Mouse (Mus musculus) limb, embryonic 13.5 days (tissue): ENCODE measurements around the gene Kif3b. TPM values are rescaled to one million over a fixed set of nuclear protein-coding genes. Genes with fewer than 3 reads are reported as not detected.
"Not testable (repeated sequence)": the region's sequence is repeated elsewhere in the genome, so short reads cannot be mapped to it uniquely, and the experiment has no call there.

Experiments
- ATAC-seq: fragments of 200-750 bp; cut with Nextera tagmentation; 2 replicates; pipeline ENCODE4 v1.8.0; 2017; ENCODE audit warnings: low read depth, moderate number of reproducible peaks, moderate TSS enrichment; ENCODE audit not compliant: low FRiP score
- H3K27ac ChIP-seq: fragments of 300-500 bp; sonication (generic); 2 replicates; pipeline ENCODE4 v1.5.1; 2015; ENCODE audit warnings: inconsistent platforms, mild to moderate bottlenecking, moderate library complexity
- H3K27me3 ChIP-seq: fragments of 300-500 bp; sonication (generic); 2 replicates; pipeline ENCODE4 v1.6.1; 2015; ENCODE audit warnings: mild to moderate bottlenecking, inconsistent platforms
- H3K36me3 ChIP-seq: fragments of 300-500 bp; sonication (generic); 2 replicates; pipeline ENCODE4 v1.6.1; 2015; ENCODE audit warnings: inconsistent platforms, mild to moderate bottlenecking, moderate library complexity
- H3K4me1 ChIP-seq: fragments of 300-500 bp; sonication (generic); 2 replicates; pipeline ENCODE4 v1.6.1; 2015; ENCODE audit warnings: inconsistent platforms
- H3K4me2 ChIP-seq: fragments of 300-500 bp; sonication (generic); replicated peaks from 2 replicates; pipeline ENCODE4 v1.6.1; 2015; ENCODE audit warnings: inconsistent platforms, mild to moderate bottlenecking, moderate library complexity
- H3K4me3 ChIP-seq: fragments of 300-500 bp; sonication (generic); 2 replicates; pipeline ENCODE4 v1.5.1; 2015; ENCODE audit warnings: moderate library complexity, mild to moderate bottlenecking, inconsistent platforms
- H3K9ac ChIP-seq: fragments of 300-500 bp; sonication (generic); 2 replicates; pipeline ENCODE4 v1.6.1; 2015; ENCODE audit warnings: mild to moderate bottlenecking, inconsistent platforms
- H3K9me3 ChIP-seq: fragments of 300-500 bp; sonication (generic); 2 replicates; pipeline ENCODE4 v1.6.1; 2016; ENCODE audit warnings: inconsistent platforms
- WGBS: fragments of 180-500 bp; shearing (Covaris S2); methylation state at CpG from one replicate; pipeline ENCODE4 v1.1.7; 2015; 5-methylcytosine and 5-hydroxymethylcytosine counted together
- polyA plus RNA-seq: library from polyadenylated mRNA; unstranded; fragments of >200 nt; fragmentation: Nextera tagmentation; extraction: Ambion mirVana; gene quantifications from 2 replicates; pipeline ENCODE4 v1.2.1, GENCODE M21; 2015

Gene Kif3b
- polyA plus RNA-seq, 1 experiment from 2014 or later: 6.3 TPM

DNA sequence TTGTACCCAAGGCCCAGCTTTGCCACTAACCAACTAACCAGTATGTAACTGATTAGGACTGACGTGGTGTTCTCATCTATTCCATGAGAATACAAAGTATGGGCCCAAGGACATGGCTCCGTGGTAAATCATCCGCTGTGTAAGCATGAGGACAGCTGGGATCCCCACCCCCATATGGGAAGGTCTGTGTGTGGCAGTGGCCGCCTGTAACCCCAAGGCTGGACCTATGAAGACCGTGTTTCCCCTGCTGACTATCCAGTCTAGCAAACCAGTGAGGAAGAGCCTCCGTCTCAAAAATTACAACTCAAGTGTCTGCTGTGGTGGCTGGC lies 16.3 kb upstream of the Kif3b start:
- Histone ChIP-seq H3K4me3 (no peak overlapping the region), H3K4me1 (peaks cover 8% of the 10 kb centered on the region), H3K9ac (no peak overlapping the region), H3K9me3 (no peaks in the 10 kb centered on the region), H3K36me3 (no peaks in the 10 kb centered on the region), H3K27ac (no peak overlapping the region), H3K27me3 (no peaks in the 10 kb centered on the region), H3K4me2 (no peak overlapping the region)
- 74% methylated on average over 6 of the region's 6 CpGs for whole genome bisulfite sequencing
- no peak for ATAC-seq

DNA sequence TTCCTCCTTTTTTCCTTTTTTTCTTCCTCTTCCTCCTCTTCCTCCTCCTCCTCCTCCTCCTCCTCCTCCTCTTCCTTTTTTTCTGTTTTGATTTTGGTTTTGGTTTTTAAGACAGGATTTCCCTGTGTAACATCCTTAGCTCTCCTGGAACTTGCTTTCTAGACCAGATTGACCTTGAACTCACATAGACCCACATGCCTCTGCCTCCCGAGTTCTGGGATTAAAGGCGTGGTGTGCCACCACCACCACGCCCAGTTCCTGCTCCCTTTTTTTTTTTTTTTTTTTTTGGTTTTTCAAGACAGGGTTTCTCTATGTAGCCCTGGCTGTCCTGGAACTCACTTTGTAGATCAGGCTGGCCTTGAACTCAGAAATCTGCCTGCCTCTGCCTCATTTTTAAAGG lies 15.6 kb upstream of the Kif3b start:
- not testable (repeated sequence) for H3K9ac ChIP-seq, H3K4me3 ChIP-seq, H3K36me3 ChIP-seq, H3K27me3 ChIP-seq, H3K4me2 ChIP-seq, H3K9me3 ChIP-seq, H3K4me1 ChIP-seq, H3K27ac ChIP-seq, ATAC-seq
- 84% methylated on average over 3 of the region's 3 CpGs for WGBS

DNA sequence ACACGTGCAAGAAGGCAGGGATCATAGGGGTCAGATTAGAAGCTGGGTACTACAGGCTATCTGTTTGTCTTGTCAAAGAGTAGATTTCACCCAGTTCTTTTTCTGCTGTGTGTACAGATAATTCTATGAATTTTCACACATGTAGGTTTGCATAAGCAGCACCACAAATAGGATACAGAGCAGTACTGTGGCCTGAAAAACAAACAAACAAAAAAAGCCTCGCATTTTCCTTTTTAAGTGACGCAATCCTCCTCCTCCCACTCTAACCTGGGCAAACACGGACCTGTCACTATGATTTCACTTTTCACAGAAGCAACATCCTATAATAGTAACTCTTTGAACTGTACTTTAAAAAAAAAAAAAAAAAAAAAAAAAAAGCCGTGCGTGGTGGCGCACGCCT lies 14.8 kb upstream of the Kif3b start:
- Histone ChIP-seq H3K4me1 (0 out of 2 replicates have a peak, but pooled peaks cover 7% of the 10 kb centered on the region), H3K36me3 (no peaks in the 10 kb centered on the region), H3K9me3 (no peaks in the 10 kb centered on the region), H3K9ac (no peak overlapping the region), H3K4me3 (no peak overlapping the region), H3K27ac (no peak overlapping the region), H3K4me2 (no peak overlapping the region), H3K27me3 (no peaks in the 10 kb centered on the region)
- 86% methylated on average over 8 of the region's 8 CpGs for WGBS
- no peak for ATAC-seq

DNA sequence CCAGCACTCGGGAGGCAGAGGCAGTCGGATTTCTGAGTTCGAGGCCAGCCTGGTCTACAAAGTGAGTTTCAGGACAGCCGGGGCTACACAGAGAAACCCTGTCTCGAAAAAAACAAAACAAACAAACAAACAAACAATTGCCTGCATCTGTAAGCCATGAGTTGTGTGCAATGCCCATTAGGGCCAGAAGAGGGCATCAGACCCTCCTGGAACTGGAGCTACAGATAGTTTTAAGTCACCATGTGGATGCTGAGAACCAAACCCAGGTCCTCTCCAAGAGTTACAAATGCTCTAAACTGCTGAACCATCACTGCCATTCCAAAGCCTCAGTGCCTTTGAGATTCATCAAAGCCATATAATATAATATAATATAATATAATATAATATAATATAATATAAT lies 14.4 kb upstream of the Kif3b start:
- not testable (repeated sequence) for H3K9ac ChIP-seq, H3K4me3 ChIP-seq, H3K9me3 ChIP-seq, H3K27ac ChIP-seq, H3K4me1 ChIP-seq, H3K27me3 ChIP-seq, H3K36me3 ChIP-seq, H3K4me2 ChIP-seq, ATAC-seq
- 93% methylated on average over 5 of the region's 5 CpGs for WGBS

DNA sequence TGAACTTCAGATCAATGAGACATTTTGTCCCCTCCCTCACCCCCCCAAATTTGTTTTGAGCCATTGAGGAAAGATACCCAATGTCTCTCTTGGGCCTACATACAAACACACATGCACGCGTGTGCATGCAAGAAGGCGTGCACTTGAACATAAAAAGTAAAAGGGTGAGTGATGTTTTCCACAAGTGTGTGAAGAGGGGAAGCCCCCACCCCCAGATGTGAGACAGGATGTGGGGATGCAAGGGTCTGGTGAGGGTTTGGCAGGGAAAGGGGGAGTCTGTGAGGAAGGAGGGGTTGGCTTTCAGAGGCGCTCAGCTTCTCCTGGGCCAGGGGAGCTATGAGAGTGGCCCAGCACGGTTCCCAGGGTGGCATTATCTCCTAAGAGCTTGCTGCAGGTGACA lies 12.9 kb upstream of the Kif3b start:
- no peaks in the 10 kb centered on the region for H3K27me3 ChIP-seq
- H3K4me2 ChIP-seq: no peak overlapping the region
- H3K27ac ChIP-seq: no peak overlapping the region
- ATAC-seq: no peak
- 87% methylated on average over 5 of the region's 5 CpGs for WGBS
- H3K9me3 ChIP-seq: no peaks in the 10 kb centered on the region
- no peak overlapping the region for H3K9ac ChIP-seq
- 0 out of 2 replicates have a peak, but pooled peaks cover 2% of the 10 kb centered on the region for H3K4me1 ChIP-seq
- no peaks in the 10 kb centered on the region for H3K36me3 ChIP-seq
- no peak overlapping the region for H3K4me3 ChIP-seq

DNA sequence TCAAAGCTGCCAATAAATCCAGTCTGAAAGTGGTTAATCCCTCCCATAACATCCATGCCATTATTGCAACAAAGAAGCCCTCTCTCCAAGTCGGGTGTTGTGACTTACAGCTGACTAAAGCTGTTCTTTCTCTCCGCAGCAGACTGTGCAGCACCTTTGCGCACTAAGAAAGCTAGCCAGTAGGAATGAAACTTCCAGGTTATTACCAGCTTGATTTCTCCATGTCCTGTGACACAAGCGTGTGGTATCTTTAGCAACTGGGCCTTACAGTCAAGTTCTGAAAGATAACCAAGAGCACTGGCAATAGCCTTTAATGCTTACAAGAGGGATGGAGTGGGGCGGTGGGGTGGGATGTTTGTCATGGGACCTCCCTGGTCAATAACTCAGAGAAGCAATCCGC lies 7.3 kb upstream of the Kif3b start:
- Histone ChIP-seq H3K9ac (no peak overlapping the region), H3K4me1 (peaks cover 5% of the 10 kb centered on the region; the same call in 1 of the 2 replicates), H3K9me3 (no peaks in the 10 kb centered on the region), H3K36me3 (no peaks in the 10 kb centered on the region), H3K27me3 (no peaks in the 10 kb centered on the region), H3K4me3 (no peak overlapping the region), H3K4me2 (no peak overlapping the region), H3K27ac (no peak overlapping the region)
- 79% methylated on average over 6 of the region's 6 CpGs for WGBS
- no peak for ATAC-seq

DNA sequence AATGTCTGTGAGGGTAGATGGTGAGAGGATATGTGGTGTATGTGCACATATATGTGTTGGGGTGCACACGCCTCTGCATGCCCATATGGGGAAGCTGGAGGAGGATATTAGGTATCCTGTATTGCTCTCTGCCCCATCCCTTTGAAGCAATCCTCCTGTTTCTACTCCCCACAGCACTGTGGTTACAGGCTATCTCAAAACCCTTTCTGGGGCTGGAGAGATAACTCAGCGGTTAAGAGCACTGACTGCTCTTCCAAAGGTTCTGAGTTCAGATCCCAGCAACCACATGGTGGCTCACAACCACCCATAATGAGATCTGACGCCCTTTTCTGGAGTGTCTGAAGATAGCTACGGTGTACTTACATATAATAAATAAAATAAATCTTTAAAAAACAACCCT lies 4.7 kb upstream of the Kif3b start:
- Histone ChIP-seq H3K27ac (no peak overlapping the region), H3K4me3 (no peak overlapping the region), H3K4me2 (no peak overlapping the region), H3K9ac (no peak overlapping the region), H3K36me3 (no peaks in the 10 kb centered on the region), H3K4me1 (peaks cover 5% of the 10 kb centered on the region; the same call in 1 of the 2 replicates), H3K27me3 (no peaks in the 10 kb centered on the region), H3K9me3 (no peaks in the 10 kb centered on the region)
- 84% methylated on average over 4 of the region's 4 CpGs for WGBS
- no peak for ATAC-seq

DNA sequence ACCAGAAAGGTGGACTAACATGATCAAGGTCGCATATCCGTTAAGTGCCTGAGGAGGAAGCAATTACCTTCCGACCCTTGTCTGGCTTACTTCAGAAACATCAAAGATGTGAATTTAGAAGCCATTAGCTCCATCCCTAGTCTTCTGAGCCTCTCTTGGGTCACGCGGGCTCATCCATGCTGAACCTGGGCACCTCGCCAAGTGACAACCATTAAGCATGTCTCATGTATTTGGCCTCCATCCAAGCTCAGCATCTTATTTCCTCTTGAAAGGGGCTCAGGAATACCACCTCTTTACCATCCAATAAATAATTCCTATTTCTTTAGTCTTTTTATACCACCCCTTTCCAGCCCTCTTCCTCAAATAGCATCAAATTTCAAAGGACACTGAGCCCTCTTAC lies 3.4 kb upstream of the Kif3b start:
- Histone ChIP-seq H3K27me3 (no peaks in the 10 kb centered on the region), H3K27ac (no peak overlapping the region), H3K4me2 (no peak overlapping the region), H3K9me3 (no peaks in the 10 kb centered on the region), H3K4me3 (no peak overlapping the region), H3K4me1 (peaks cover 17% of the 10 kb centered on the region), H3K9ac (no peak overlapping the region), H3K36me3 (no peaks in the 10 kb centered on the region)
- 21% methylated on average over 6 of the region's 6 CpGs for WGBS
- no peak for ATAC-seq

DNA sequence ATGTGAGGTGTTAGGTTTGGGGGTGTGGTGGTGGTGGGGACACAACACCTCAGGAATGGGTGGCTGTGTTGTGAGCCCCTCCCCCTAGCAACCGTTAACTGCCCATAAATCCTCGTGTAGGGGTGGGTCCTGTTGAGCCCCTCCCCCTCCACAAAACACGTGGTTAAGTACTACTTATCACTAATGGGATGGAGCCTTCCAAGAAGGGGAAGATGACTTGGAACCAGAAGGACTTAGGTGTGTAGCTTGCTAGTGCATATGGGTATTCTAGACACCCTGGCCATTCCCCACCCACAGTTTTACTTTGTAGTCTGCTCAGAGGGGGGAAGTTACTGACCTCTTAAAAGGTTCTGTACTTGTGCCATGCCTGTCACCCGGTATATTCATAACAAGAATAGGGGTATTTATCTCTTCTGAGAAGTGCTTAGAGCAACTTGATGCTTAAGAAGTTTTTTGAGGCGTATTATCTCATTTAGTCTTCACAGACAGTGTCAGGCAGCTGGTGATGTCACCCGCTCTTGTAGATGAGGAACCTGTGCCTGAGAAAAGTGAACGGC lies 1.2 kb downstream of the Kif3b start:
- 48% methylated on average over 7 of the region's 7 CpGs for WGBS
- Histone ChIP-seq H3K4me2 (peak overlapping the region; percentile 92), H3K9me3 (no peaks in the 10 kb centered on the region), H3K4me1 (peaks cover 17% of the 10 kb centered on the region), H3K36me3 (no peaks in the 10 kb centered on the region), H3K27ac (no peak overlapping the region), H3K4me3 (peak overlapping the region; percentile 99), H3K27me3 (no peaks in the 10 kb centered on the region), H3K9ac (peak overlapping the region; percentile 90)
- no peak for ATAC-seq

DNA sequence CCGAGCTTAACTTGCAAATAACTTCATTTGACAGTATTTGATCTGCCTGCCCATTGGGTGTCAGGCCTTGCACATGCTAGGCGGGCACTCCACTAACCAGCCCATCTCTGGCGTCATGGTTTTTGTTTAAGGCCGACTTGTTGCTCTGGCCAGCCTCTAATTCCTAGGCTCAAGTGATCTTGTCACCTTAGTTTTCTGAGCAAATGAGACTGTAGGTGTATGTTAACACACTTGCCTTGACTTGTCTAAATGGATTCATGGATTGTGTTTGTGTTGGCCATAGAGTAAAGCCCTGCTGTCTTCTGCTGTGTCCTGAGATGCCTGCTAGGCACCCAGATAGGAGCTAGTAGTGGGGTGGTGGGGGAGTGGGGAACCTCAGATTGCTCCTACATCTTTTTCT lies 4.0 kb downstream of the Kif3b start:
- Histone ChIP-seq H3K36me3 (no peaks in the 10 kb centered on the region), H3K27me3 (no peaks in the 10 kb centered on the region), H3K9me3 (no peaks in the 10 kb centered on the region), H3K9ac (no peak overlapping the region), H3K4me1 (peaks cover 12% of the 10 kb centered on the region), H3K4me3 (no peak overlapping the region), H3K27ac (no peak overlapping the region), H3K4me2 (no peak overlapping the region)
- no peak for ATAC-seq
- WGBS: 88% methylated on average over 4 of the region's 4 CpGs

DNA sequence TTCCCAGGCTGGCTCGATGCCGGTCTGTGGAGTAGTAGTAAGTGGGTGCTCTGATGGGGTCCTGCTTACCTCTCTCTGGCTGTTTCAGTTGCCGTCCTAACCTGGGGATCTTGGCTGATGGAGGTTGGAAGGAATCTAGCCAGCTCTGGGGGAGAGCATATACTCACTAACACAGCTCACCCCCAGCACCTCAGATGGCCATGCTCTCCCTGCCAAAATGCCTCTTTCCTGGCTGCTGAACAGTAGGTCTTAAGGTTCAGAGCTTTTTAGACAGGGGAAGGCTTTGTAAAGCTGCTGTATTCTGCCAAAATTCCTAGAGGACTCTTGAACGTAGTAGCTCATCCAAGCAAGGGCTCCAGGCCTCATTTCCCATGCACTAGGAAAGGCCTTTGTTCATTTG lies 6.6 kb downstream of the Kif3b start:
- no peak overlapping the region for H3K9ac ChIP-seq
- H3K27me3 ChIP-seq: no peaks in the 10 kb centered on the region
- no peak overlapping the region for H3K4me2 ChIP-seq
- H3K4me1 ChIP-seq: peaks cover under 1% of the 10 kb centered on the region; the same call in 1 of the 2 replicates
- H3K9me3 ChIP-seq: no peaks in the 10 kb centered on the region
- H3K4me3 ChIP-seq: no peak overlapping the region
- H3K36me3 ChIP-seq: no peaks in the 10 kb centered on the region
- no peak overlapping the region for H3K27ac ChIP-seq
- ATAC-seq: no peak
- 83% methylated on average over 4 of the region's 4 CpGs for WGBS

DNA sequence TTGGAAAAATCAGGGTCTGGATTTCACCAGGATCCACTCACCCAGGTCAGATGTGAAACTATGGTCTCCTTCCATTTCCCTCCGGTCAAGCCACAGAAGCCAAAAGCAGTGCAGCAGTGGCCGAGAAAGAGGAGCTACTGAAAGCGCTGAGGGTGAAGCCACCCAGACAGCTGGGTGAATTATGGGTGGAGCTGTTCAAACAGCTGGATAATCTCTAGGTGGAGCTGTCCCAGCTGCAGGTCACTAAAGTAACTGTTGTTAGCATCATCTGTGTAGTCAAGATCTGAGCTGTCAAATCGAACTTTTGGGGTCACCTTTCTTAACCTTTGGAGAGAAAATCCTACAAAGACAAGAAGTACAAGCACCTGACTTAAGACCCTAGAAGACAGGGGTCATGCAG lies 7.2 kb downstream of the Kif3b start:
- no peaks in the 10 kb centered on the region for H3K9me3 ChIP-seq
- H3K36me3 ChIP-seq: no peaks in the 10 kb centered on the region
- WGBS: 52% methylated on average over 4 of the region's 4 CpGs
- no peak overlapping the region for H3K27ac ChIP-seq
- H3K4me3 ChIP-seq: no peak overlapping the region
- H3K4me1 ChIP-seq: no peaks in the 10 kb centered on the region
- no peak for ATAC-seq
- H3K4me2 ChIP-seq: no peak overlapping the region
- no peaks in the 10 kb centered on the region for H3K27me3 ChIP-seq
- H3K9ac ChIP-seq: no peak overlapping the region

DNA sequence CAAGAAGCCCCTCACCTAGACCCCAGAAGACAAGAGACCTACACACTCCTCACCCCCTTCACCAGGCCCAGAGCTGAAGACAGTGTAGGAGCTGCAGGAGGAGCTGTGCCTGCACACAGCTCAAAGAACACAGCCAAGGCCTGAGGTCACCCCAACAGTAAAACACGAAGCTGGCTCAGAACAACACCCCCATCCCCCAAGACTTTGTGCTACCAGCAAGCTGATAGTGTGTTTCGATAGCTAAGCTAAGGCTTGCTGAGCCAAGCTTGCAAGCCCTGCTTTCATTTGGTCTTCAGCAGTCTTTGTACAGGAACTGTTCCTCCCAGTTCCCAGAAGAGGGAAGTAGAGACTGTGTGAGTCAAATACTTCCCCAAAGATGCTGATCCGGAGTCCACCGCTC lies 7.7 kb downstream of the Kif3b start:
- no peaks in the 10 kb centered on the region for H3K9me3 ChIP-seq
- H3K9ac ChIP-seq: no peak overlapping the region
- no peaks in the 10 kb centered on the region for H3K36me3 ChIP-seq
- WGBS: 73% methylated on average over 4 of the region's 4 CpGs
- no peak overlapping the region for H3K4me2 ChIP-seq
- H3K27me3 ChIP-seq: no peaks in the 10 kb centered on the region
- no peak overlapping the region for H3K4me3 ChIP-seq
- ATAC-seq: no peak
- no peaks in the 10 kb centered on the region for H3K4me1 ChIP-seq
- no peak overlapping the region for H3K27ac ChIP-seq
